Mouse (Mus musculus): ENCODE results near the gene Oprm1. TPM values are rescaled to one million over a fixed set of nuclear protein-coding genes. Genes with fewer than 3 reads are reported as not detected.
"Not testable (repeated sequence)": the region's sequence is repeated elsewhere in the genome, so short reads cannot be mapped to it uniquely, and the experiment has no call there.

Oprm1 gene
- polyA plus RNA-seq, 1 experiment from 2014 or later = not detected

DNA sequence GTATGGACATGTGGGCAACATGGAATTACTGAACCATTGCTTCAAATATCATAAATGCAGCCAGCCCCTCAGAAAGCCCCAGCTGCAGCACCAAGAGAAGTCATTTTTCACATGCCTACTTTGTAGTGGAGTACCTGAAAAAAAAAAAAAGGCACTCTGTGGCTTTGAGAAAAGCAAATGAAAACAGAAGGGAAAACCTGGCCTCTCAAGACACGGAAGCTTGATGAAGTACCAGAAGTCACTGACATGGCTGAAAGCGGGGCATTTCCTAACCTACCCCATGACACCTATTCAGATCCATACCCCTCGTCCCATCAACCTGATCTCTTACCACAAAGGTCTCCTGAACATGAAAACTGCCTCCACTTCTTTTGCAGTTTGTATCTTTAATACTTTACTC lies 238.6 kb downstream of the Oprm1 start:
- Histone ChIP-seq H3K27ac (no peak overlapping the region), H3K4me1 (no peaks in the 10 kb centered on the region), H3K27me3 (ENCODE audit: low read depth, poor library complexity, severe bottlenecking) (no peaks in the 10 kb centered on the region), H3K4me3 (no peak overlapping the region), H3K36me3 (no peaks in the 10 kb centered on the region), H3K9me3 (replicated peaks) (no peaks in the 10 kb centered on the region)
- WGBS = 88% methylated on average over 3 of the region's 3 CpGs
- no peak for DNase-seq (ENCODE audit: low spot score)

DNA sequence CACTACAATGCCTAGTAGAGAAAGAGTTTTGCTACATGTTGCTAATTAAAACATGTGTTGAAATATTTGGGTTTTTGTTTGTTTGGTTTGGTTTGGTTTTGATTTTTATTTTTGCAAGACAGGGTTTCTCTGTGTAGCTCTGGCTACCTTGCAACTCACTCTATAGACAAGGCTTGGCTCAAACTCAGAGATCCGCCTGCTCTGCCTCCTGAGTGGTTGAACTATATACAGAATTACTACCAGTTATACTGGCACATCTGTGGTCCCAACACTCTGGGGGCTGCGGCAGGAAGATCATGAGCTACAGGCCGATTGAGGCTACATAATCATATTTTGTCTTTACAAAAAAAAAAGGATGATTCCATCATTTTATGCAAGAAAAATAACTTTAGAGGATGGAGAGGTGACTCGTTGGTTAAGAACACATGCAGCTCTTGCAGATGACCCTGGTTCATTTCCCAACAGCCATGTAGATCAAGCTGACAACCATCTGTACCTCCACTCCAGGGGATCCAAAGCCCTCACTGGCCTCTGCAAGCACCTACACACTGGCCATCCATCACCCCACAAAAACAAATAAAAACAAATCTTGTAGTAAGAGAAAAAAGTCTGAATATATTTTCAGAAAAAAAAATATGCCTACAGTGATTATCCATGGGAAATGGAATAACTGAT lies 240.4 kb downstream of the Oprm1 start:
- Histone ChIP-seq H3K27me3 (ENCODE audit: low read depth, poor library complexity, severe bottlenecking) (no peaks in the 10 kb centered on the region), H3K27ac (no peak overlapping the region), H3K9me3 (replicated peaks) (no peaks in the 10 kb centered on the region), H3K36me3 (no peaks in the 10 kb centered on the region), H3K4me1 (no peaks in the 10 kb centered on the region), H3K4me3 (no peak overlapping the region)
- 87% methylated on average over 4 of the region's 4 CpGs for WGBS
- DNase-seq (ENCODE audit: low spot score) = no peak

DNA sequence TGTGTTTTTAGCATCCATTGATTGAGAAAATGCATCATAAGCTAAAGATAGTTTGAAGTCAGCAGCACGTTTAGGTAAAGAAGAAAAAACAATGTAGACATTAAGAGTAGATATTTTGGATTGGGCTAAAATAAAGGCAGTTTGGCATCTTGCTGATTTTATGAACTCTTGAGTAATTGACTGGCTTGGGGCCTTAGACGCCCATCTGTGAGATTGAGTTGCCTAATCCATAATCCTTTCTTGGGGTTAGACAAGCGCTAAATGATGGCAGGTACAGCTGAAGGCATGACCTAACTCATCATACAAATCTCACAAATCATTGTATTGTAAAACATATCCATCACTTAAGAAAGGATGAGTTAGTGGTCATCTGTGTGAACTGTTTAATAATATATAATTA lies 241.0 kb downstream of the Oprm1 start:
- no peaks in the 10 kb centered on the region for H3K36me3 ChIP-seq
- H3K27ac ChIP-seq = no peak overlapping the region
- no peaks in the 10 kb centered on the region for H3K9me3 ChIP-seq (replicated peaks)
- no peaks in the 10 kb centered on the region for H3K27me3 ChIP-seq (ENCODE audit: low read depth, poor library complexity, severe bottlenecking)
- WGBS = 86% methylated on average over 3 of the region's 3 CpGs
- DNase-seq (ENCODE audit: low spot score) = no peak
- H3K4me1 ChIP-seq = no peaks in the 10 kb centered on the region
- H3K4me3 ChIP-seq = no peak overlapping the region

GRCm38 (mm10) chr10:7003898-7004297 lies 245.6 kb downstream of the Oprm1 start:
- not testable (repeated sequence) for H3K4me3 ChIP-seq; H3K4me1 ChIP-seq; H3K27ac ChIP-seq; H3K27me3 ChIP-seq (ENCODE audit: low read depth, poor library complexity, severe bottlenecking); H3K9me3 ChIP-seq (replicated peaks); H3K36me3 ChIP-seq; DNase-seq (ENCODE audit: low spot score)

GRCm38 (mm10) chr10:7004980-7005538 lies 246.8 kb downstream of the Oprm1 start:
- H3K27ac ChIP-seq = no peak overlapping the region

GRCm38 (mm10) chr10:7010543-7010942 lies 252.2 kb downstream of the Oprm1 start:
- H3K9me3 ChIP-seq (replicated peaks) = no peaks in the 10 kb centered on the region
- no peak for DNase-seq (ENCODE audit: low spot score)
- WGBS = 85% methylated on average over 8 of the region's 8 CpGs

More at GRCm38 (mm10) chr10:7004980-7005538, 246.8 kb downstream of the Oprm1 start:
- Histone ChIP-seq H3K36me3 (no peaks in the 10 kb centered on the region), H3K9me3 (replicated peaks) (no peaks in the 10 kb centered on the region), H3K27me3 (ENCODE audit: low read depth, poor library complexity, severe bottlenecking) (no peaks in the 10 kb centered on the region), H3K4me1 (no peaks in the 10 kb centered on the region), H3K4me3 (no peak overlapping the region)
- DNase-seq (ENCODE audit: low spot score) = no peak
- 69% methylated on average over 5 of the region's 5 CpGs for WGBS

DNA sequence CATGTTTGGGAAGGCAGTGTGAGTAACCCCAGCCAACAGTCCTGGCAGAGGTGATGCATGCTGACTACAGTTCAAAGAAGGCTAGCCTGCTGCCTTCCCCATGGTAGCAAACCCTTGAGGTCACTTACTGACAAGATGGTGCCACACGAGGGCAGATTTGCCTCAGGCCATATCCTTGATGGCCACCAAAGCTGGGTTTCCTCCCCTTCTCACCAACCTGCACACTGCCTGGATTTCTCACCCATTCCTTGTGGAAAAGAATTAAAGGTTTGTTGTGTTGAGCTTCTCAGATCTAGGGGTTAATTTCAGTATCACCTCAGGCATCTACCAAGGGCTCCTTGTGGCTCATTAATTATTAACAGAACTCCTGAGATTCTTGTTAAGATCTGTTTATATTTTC lies 256.9 kb downstream of the Oprm1 start:
- WGBS = 48% methylated on average over 1 of the region's 1 CpGs
- DNase-seq (ENCODE audit: low spot score) = no peak
- H3K36me3 ChIP-seq = no peaks in the 10 kb centered on the region

More at GRCm38 (mm10) chr10:7010543-7010942, 252.2 kb downstream of the Oprm1 start:
- H3K4me3 ChIP-seq = no peak overlapping the region
- no peaks in the 10 kb centered on the region for H3K36me3 ChIP-seq
- no peak overlapping the region for H3K27ac ChIP-seq
- H3K4me1 ChIP-seq = no peaks in the 10 kb centered on the region
- no peaks in the 10 kb centered on the region for H3K27me3 ChIP-seq (ENCODE audit: low read depth, poor library complexity, severe bottlenecking)

DNA sequence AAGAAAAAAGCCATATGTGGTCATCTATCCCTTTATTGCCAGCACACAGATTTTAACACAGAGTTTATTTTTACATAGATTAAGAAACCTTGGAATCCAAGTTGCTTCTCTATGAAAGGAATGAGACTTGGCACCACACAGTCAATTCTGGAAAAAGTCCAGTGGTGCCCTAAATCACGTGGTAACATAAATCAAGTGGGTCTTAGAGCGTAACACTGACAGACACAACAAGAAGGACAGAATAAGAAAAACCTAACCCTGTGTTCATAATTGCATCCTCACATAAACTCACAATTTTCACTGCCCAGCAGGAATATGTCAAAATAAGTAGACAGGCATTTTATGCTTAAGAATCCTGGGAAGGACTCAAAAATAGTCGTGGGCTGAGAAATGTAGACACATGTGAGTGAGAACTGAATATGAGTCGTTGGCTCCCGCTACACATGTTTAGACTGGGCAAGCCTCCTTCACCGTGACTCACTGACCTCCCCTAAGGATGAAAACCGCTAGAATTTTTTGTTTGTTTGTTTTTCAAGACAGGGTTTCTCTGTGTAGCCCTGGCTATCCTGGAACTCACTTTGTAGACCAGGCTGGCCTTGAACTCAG lies 261.6 kb downstream of the Oprm1 start:
- no peak overlapping the region for H3K27ac ChIP-seq
- H3K27me3 ChIP-seq (ENCODE audit: low read depth, poor library complexity, severe bottlenecking) = no peaks in the 10 kb centered on the region
- DNase-seq (ENCODE audit: low spot score) = no peak

More for the DNA sequence above, 256.9 kb downstream of the Oprm1 start:
- H3K4me1 ChIP-seq = no peaks in the 10 kb centered on the region
- H3K27me3 ChIP-seq (ENCODE audit: low read depth, poor library complexity, severe bottlenecking) = no peaks in the 10 kb centered on the region
- no peak overlapping the region for H3K27ac ChIP-seq
- H3K9me3 ChIP-seq (replicated peaks) = no peaks in the 10 kb centered on the region
- H3K4me3 ChIP-seq = no peak overlapping the region

DNA sequence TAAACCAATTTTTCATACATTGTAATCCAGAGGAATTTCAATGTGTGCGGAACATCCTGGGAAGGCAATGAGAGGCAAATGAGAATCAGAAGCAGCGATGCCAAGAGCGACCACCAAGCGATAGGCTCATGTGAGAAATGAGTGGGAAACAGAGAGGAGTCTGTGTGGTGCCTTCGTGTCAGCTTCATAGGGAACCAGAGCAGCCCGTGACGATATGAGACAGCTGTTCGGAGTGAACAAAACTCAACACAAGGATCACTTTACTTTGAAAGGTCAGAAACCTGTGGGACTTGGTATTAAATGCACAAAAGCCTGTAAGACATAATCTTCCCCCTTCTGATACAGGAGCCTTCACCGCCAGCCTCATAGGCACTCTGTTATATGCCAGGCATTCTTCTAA lies 262.2 kb downstream of the Oprm1 start:
- Histone ChIP-seq H3K4me3 (no peak overlapping the region), H3K9me3 (replicated peaks) (no peaks in the 10 kb centered on the region), H3K27me3 (ENCODE audit: low read depth, poor library complexity, severe bottlenecking) (no peaks in the 10 kb centered on the region), H3K27ac (no peak overlapping the region), H3K36me3 (no peaks in the 10 kb centered on the region), H3K4me1 (no peaks in the 10 kb centered on the region)
- no peak for DNase-seq (ENCODE audit: low spot score)
- 95% methylated on average over 9 of the region's 9 CpGs for WGBS

More for the DNA sequence above, 261.6 kb downstream of the Oprm1 start:
- Histone ChIP-seq H3K4me1 (no peaks in the 10 kb centered on the region), H3K4me3 (no peak overlapping the region), H3K36me3 (no peaks in the 10 kb centered on the region), H3K9me3 (replicated peaks) (no peaks in the 10 kb centered on the region)
- 82% methylated on average over 7 of the region's 7 CpGs for WGBS

DNA sequence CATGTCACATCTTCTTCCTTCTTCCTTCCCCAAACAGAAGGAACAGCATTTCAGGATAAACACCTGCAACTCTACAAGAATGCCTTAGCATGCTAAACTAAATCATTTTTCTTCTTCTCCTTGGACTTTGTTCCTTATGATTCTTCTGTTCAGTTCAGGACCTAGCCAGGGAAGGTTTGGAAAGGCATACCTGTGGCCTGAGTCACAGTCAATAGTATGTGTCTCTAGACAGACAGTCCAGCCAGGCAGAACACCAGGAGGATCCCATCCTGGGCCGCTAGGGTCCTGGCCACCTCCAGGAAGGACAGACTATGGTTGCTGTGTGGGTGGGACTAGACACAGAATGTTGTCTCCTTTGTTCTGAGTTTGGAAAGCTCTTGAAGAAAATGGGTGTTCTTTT lies 266.7 kb downstream of the Oprm1 start:
- Histone ChIP-seq H3K27ac (no peak overlapping the region), H3K4me1 (no peaks in the 10 kb centered on the region), H3K36me3 (no peaks in the 10 kb centered on the region), H3K9me3 (replicated peaks) (no peaks in the 10 kb centered on the region), H3K27me3 (ENCODE audit: low read depth, poor library complexity, severe bottlenecking) (no peaks in the 10 kb centered on the region), H3K4me3 (no peak overlapping the region)
- WGBS = 82% methylated on average over 1 of the region's 1 CpGs
- no peak for DNase-seq (ENCODE audit: low spot score)

- H3K27ac ChIP-seq = no peak overlapping the region
- H3K36me3 ChIP-seq = no peaks in the 10 kb centered on the region
- no peaks in the 10 kb centered on the region for H3K4me1 ChIP-seq
- 86% methylated on average over 2 of the region's 2 CpGs for WGBS
- no peak for DNase-seq (ENCODE audit: low spot score)
- H3K4me3 ChIP-seq = no peak overlapping the region
- H3K9me3 ChIP-seq (replicated peaks) = no peaks in the 10 kb centered on the region
- no peaks in the 10 kb centered on the region for H3K27me3 ChIP-seq (ENCODE audit: low read depth, poor library complexity, severe bottlenecking)
Observed at GRCm38 (mm10) chr10:7033459-7033858, 275.2 kb downstream of the Oprm1 start.

DNA sequence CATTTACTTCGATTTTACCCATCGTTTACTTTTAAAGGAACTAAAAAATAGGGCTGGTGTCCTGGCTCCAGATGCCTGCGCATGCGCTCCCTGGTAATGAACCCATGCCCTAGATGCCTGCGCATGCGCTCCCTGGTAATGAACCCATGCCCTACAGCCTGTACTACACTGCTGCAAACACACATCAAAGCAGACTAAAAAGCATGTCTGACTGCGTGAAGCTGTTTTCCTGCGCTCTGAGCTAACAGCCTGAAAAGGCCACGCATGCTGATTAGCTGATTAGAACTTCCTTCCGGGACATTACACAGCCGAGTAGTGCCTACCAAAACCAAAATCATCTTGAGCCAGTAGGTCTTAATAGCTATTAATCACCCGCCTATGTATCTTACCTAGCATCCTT lies 277.2 kb downstream of the Oprm1 start:
- 81% methylated on average over 12 of the region's 12 CpGs for WGBS
- no peak overlapping the region for H3K27ac ChIP-seq
- DNase-seq (ENCODE audit: low spot score) = no peak

DNA sequence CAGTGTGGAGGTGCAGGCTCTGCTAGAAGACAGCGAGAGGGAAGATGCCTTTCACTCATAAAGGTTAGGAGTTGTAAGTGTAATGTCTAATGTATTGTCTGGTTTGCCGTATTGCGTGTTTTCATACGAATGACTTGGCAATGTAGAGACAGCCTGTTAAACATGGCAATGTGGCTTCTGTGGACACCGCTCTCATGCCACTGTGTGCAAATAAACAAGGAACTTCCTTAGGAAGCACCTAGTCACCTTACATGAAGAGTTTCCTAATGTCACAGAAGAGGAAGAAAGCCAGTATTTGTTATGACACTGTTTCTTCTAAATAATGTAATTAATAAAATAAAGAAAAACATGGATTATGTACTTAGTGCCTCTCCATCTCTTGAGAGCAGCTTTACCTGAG lies 278.9 kb downstream of the Oprm1 start:
- no peak overlapping the region for H3K27ac ChIP-seq

More for the DNA sequence above, 277.2 kb downstream of the Oprm1 start:
- no peaks in the 10 kb centered on the region for H3K27me3 ChIP-seq (ENCODE audit: low read depth, poor library complexity, severe bottlenecking)
- H3K4me1 ChIP-seq = no peaks in the 10 kb centered on the region
- no peak overlapping the region for H3K4me3 ChIP-seq
- H3K36me3 ChIP-seq = no peaks in the 10 kb centered on the region
- no peaks in the 10 kb centered on the region for H3K9me3 ChIP-seq (replicated peaks)

More for the DNA sequence above, 278.9 kb downstream of the Oprm1 start:
- no peaks in the 10 kb centered on the region for H3K9me3 ChIP-seq (replicated peaks)
- H3K4me3 ChIP-seq = no peak overlapping the region
- H3K36me3 ChIP-seq = no peaks in the 10 kb centered on the region
- no peaks in the 10 kb centered on the region for H3K27me3 ChIP-seq (ENCODE audit: low read depth, poor library complexity, severe bottlenecking)
- 92% methylated on average over 5 of the region's 5 CpGs for WGBS
- no peaks in the 10 kb centered on the region for H3K4me1 ChIP-seq
- DNase-seq (ENCODE audit: low spot score) = no peak
